Mouse (Mus musculus): Measurements from ENCODE around the gene Kif26b.

The Kif26b gene

DNA sequence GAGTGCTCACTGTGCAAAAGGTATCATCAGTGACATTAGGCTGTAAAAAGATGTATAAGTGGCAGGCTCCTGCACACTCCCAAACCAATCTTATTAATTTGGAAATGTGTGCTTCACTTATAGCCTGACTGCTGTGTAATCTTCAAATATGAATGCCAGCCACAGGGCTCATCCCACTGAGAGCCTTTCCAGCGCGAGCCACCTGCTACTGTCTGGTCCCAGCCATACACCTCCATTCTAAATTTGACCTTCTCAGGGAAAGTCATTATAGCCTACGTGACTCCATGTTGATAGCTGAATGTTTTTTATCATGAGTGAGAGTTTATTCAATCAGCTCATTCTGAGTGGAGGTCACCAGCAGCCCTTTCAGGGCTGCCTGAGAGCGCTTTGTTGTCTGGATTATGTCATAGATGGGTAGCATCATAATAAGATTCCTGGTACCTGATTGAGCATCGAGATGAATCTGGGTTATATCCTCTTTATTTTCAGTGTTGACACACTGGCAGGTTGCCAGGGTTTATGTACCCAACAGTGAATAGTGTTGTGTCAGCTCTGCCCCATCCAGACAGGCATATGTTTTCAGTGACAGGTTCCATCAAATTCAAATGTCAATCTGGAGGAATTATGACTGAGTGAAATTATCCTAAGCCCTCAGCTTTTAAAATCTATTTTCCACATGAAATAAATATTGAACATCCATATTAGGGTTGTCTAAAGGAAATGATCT lies 319.6 kb downstream of the Kif26b start:
- no peak for DNase-seq (ENCODE audit: low spot score)

DNA sequence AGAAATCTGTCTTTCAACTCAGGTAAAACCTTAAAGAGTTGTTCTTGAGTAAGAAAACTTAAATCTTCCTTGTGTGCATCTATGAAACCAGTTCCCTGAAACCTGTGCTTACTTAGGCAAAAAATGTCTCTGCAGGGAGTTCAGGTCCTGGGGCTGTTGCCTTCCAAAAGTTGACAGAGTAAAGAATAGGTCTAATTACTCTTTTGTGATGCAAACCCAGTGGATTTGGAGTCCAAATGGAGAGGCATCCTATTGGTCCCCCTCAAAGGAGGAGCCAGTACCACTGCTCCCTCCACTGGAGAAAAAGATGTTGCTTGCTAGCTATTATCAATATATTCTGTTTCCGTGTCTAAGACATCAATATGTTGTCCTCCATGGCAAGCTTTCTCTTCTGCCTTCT lies 321.6 kb downstream of the Kif26b start:
- DNase-seq (ENCODE audit: low spot score) = no peak

DNA sequence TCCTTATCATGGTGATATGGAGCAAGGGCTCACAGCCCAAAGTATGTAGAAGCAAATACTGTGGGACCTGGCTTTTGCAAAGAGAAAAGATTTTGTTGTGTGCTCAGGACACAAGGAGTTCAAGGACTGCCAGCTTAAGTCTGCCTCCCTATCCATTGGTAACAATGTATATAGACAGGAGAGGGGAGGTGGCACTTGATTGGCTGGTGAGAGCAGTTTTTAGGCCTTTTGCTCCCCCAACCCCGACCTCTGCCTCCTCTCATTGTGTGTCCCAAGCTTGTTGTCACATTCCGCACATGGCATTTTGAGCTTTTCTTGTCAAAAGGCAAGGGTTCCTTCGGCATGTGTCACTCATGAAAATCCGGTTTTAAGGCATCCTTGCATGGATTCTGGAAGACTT lies 326.0 kb downstream of the Kif26b start:
- no peak for DNase-seq (ENCODE audit: low spot score)

DNA sequence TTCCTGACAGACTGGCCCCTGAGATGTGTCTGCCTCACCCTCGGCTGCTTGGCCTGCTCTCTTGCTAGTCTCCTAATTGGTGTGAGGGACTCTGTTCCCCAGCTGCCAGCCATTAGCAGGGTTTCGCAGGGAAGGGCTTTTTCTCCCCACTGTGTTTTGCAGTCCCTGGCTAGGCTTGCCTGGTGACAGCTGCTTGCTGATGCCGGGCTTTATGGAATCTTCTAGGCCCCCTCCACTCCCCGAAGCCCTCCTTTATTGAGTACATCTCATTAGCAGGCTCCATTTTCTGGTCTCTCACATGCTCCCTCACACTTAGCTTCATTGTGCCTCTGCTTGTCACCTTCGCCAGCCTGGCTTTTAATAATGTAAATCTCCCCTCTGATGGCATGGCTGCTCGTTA lies 327.0 kb downstream of the Kif26b start:
- no peak for DNase-seq (ENCODE audit: low spot score)

DNA sequence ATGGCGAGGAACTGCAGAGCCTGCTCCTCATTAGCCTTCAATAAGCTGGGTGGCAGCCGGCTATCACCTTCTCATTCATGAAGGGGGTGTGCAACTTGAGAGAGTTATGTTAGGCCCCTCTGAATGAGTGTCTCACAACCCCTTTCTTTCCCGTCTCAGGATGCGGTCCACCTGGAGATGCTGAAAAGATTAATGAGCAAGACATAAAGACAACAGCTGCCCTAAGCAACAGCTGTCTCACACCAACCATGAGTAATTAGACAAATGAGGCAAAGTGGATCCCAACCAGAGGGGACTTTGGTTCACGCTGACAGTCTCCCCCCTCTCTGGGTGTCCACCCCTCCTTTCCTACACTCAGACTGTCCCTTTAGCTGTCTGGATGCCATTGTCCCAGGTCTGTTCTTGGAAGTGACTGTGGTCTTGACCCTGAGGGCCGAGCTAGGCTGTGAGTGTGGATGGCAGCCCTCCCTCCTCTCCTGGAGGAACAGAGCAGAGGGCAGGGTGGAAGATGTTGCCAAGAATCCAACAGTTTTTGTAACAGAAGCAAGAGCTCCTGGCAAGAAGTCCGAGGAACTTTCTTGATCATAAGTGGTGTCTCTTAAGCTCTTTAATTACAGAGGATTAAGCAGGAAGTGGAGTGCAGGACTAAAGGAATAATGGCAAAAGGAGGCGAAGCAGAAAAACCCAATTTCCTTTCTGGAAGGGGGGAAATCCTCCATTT lies 331.9 kb downstream of the Kif26b start:
- no peak for DNase-seq (ENCODE audit: low spot score)

DNA sequence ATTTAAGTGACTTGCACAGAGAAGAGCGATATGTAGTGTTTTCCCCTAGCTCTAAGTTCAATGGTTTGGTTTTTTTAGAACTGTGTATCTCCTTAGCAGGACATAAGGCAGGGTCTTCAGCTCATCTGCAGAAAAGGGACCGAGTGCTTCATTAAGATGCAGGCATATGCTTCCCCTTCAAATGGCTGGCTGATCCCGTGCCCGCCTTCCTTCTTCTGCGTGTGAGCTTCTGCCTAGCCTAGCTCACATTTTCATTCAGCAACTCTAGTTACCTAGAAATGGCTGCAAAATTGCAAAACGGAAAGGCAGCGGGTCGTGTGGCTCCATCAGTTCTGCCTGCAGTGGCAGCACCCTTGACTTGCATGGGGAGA lies 332.5 kb downstream of the Kif26b start:
- no peak for DNase-seq (ENCODE audit: low spot score)

DNA sequence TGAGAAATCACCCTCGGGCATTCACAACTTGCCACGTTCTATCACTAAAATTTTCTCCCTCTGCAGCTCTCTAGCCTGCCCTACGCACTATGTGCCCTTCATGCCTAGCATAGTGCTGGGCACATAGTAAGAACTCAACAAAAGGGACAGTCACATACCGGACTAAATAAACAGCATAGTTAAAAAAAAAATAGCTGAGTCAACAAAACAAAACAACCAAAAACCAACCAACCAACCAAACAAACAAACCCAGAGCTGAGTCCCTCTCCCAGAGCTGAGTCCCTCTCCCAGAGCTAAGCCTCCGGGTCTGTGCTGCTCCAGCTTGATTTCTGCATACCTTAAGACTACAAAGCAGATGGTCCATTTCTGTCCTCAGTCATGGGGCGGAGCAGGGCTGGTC lies 334.8 kb downstream of the Kif26b start:
- DNase-seq (ENCODE audit: low spot score) = no peak

DNA sequence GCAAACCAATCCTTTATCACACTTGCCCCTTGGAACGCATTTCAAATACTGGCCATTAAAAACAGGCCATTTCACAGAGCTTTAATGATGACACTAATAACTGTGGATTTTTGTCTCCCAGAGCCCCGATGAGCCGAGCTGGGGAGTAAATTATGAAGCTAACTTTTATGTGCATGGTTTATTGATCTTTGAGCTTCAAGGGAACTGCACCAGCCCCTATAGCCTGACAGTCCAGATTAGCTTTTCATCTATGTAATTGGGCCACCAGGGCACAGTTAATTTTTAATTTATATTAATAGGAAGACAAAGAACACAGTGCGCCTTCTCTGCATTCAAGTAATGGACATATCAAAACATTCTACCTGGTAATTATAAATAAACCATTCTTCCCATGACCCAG lies 335.4 kb downstream of the Kif26b start:
- no peak for DNase-seq (ENCODE audit: low spot score)

DNA sequence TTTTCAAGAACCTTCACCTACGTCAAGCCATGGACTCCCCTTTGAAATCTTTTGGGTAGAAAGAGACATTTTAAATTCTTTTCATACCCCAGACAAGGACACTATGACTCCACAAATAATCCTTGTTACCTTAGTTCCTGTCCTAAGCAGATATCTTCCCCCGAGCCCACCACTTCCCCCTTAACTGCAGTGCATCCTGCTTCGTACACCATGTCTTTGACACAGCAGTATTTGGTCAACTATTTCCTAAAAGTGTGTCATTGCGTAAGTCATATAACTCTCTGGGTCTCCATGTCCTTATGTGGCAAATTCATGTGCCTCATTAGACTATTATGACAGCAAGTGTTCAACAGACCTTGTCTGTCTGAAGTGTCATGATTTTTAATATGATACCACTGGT lies 337.8 kb downstream of the Kif26b start:
- no peak for DNase-seq (ENCODE audit: low spot score)

DNA sequence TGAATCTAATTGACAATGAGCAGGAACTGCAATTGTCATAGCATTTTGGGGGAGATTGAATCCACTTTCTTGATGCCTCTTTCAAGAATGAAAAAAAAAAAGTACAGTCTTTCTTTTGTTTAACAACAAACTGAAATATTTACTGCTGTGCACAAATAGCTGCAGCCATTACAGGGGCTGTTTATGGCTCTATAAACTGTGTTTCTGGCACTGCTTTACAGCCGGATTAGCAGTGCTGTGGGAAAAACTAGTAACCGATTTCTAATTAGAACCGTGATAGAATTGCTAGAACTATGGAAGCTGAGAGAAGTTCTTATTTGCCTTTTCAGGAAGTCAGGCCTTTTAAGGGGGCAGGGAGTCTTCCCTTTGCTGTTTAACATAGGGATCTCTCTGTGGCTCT lies 342.1 kb downstream of the Kif26b start:
- no peak for DNase-seq (ENCODE audit: low spot score)

DNA sequence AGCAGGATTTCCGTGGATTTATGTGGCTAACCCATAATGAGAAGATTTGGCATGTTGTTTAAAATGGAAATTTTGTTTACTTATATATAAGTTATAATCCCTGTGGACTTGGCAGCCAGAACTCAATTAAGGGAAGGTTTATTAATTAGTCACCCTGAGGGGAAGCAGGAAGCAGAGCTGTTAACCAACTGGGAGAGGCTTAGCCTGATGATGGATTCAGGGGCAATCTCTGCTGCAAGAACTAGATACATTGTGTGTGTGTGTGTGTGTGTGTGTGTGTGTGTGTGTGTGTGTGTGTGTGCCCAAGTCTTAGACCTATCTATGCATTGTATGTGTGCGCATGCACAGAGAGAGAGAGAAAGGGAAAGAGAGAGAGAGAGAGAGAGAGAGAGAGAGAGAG lies 348.0 kb downstream of the Kif26b start:
- no peak for DNase-seq (ENCODE audit: low spot score)

DNA sequence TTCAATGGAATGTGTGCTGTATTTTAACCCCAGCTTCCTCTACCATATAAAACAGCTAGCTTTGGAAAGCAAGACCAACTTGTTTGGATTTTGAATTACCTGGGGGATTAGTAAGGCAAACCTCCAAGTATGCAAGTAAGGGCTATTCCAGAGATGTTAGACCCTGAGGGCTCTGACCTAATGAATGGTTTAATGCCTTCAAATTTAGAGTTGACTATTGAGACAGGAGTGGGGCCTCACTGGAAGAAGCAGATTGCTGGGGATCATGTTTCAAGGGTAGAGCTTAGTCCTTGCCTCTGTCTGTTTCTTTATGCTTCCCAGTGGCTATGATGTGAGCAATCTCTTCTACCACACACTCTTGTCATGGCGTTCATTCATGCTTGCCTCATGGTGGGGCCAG lies 349.8 kb downstream of the Kif26b start:
- DNase-seq (ENCODE audit: low spot score) = no peak

DNA sequence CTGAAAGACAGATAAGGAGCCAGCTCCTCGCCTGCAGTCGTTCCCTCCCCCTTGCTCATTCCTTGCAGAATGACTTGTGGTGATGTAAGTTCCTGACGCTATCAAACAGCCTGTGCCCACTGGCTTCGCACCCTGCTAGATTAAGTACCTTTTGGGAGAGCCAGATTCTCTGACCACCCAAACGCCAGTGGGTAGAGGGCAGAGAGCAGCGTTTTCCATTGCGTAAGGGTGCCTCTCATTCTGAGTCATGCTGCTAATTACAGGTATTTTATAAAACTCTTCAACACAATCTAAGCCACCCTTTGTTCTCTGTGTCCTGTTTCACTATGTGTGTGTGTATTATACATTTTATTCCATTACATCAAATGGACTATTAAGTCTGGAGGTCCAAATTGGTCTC lies 352.0 kb downstream of the Kif26b start:
- no peak for DNase-seq (ENCODE audit: low spot score)

DNA sequence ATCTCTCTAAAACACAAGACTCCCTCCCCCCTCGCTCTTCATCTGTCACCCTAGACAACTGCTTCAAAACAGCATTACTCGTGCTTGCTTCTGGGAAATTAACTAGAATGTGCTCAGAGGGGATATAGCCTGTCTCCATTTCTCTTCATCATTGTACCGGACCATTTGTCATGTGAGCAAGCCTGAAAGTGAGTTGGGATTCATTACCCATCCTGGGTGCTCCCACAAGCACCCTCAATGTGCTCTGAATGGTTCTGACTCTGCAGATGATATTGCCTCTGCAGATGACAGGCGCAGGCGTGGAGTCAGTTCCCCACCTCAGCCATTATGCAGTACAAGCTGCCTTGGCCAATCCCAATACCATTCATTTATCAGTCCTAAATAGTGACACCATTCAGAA lies 357.7 kb downstream of the Kif26b start:
- no peak for DNase-seq (ENCODE audit: low spot score)

DNA sequence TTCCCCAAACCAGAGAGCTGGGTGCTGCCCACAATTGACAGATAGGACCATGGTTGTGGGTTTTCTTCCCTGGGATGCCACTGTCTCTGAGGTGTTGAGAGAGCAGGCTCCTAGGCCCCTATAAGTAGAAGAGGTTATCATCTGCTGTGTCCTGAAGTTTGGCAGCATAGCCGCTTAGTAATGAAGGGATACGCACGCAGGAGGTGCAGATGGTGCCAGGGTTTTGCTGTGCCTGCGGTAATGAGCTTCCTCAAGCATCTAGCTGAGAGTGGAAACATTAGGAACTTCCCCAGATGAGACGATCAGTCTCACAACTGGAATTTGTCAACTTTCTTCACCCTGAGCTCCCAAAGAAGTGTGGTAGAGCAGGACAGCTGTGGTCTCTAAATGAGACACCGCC lies 363.5 kb downstream of the Kif26b start:
- DNase-seq (ENCODE audit: low spot score) = no peak

DNA sequence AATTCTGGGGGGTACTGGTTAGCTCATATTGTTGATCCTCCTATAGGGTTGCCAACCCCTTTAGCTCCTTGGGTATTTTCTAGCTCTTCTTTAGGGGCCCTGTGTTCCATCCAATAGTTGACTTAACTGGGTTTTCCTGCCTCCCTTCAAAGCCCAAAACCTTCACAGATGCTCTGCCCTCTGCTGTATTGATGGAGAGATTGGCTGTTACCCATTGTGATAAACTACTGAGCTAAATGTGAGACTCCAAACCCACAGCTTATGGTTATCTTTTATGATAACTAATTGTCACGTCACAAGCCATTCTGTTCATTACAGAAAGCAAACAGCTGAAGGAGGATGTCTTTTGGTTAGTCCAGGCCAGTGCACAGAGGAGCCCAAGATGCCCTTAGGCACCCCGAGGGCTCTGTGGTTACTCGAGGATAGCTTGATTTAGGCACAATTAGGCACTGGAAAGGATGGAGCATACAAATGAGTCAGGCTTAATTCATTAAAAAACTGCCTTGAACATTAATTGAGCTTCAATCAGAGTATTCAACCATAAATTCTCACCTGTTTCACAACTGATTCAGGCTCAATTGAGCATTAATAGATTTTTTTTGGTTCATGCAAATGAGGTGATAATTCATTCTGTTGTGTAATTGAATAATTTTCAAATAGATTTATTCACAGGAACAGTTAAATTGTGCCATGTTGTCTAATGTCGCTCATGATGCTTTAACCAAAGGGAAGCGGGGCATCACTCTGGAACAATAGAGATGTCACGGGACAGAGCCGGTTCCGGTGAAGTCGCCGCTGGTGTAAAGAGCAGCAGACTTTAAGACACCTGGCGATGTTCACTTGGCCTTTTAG lies 364.5 kb downstream of the Kif26b start:
- no peak for DNase-seq (ENCODE audit: low spot score)

DNA sequence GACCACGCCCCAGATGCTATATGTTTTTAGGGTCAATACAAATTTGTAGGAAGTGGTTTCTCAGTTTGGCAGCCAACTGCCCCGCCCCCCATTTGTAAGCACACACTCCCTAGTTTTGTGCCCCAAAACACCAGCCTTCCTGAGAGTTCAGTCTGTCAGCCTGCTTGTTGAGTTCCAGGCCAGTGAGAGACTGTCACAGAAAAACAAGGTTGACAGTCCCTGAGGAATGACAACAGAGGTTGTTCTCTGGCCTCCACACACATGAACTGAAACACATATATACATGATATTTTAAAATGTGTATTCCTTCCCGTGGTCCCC lies 365.1 kb downstream of the Kif26b start:
- no peak for DNase-seq (ENCODE audit: low spot score)

DNA sequence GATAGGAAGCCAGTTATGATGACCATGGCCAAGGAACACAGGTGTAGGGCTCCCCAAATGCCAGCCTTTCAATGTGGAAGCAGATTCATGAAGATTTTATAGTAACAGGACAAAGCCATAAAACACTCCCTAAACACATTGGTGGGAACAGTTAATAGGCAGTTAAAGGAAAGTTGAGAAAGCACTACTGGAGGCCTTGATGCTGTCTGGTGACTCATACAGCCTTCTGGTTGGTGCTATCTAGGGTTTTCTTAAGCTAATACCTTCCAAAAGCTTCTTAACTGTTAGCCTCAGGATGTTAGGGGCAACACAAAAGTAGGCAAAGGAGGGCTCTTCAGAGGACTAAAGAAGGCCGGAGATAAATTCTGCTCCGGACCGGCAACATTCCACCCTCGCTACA lies 366.7 kb downstream of the Kif26b start:
- DNase-seq (ENCODE audit: low spot score) = no peak

DNA sequence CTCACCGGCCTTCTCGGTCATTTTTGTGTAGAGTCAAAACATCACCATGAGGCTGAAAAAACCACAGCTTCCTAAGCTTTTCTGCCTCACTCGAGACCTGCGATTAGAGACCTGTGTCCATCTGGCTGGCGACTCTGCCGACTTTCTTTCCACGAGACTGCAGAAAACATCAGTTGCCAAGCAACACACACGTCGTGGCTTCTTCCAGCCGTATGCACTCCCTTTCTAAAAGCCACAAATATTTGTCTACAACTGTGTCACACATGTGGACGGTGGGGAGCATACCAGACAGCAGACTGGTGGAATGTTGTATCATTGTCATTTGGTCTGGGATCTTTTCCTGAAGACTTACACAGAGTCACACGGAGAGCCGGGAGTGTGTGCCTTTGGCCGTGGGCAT lies 382.0 kb downstream of the Kif26b start:
- DNase-seq (ENCODE audit: low spot score) = no peak

DNA sequence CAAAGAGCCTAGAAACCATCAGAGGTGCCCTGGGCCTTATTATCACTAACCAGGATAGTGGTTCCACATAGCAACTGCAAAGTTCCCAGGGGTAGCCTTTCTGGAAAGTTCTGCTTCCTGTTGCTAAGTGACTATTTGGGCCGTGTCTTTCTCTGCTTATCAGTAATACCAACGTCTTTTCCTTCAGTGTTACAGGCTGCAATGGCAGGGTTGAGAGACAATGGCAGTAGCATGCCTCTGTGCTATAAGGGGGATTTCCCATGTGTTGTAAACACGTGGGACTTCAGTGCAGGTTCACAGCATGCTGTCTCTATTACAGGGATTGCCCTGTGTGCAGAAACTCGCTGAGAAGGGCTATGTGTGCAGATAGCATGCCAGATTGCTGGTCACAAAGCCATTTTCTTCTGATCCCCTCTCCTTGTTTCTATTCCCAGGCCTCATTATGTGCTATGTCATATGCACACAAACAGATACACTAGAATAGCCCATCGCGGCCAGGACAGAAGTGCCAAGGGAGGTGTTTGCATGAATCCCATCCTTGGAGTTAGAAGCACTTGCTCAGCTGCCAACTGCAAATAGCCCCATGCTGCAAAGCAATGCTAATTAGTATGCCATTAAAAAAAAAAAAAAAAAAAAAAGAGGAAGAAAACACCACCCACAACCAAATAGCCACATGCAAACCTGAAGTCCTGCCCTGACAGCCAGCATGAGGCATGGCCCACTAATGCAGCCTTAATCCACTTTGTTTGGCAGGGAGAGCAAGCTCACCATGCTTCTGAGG lies 384.2 kb downstream of the Kif26b start:
- DNase-seq (ENCODE audit: low spot score) = no peak

DNA sequence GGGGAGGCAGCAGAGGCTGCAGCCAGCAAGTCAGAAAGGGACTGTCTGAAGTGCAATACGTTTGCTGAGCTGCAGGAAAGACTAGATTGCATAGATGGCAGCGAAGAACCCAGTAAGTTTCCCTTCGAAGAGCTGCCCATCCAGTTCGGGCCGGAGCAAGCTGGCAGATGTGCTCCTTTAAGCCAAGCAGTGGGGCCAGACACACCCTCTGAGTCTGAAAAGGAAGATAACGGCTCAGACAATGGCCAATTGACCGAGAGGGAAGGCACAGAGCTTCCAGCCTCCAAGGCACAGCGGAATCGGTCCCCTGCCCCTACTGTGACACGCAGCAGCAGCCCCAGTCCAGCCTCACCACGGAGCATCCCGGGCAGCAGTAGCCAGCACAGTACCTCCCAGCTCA lies 386.1 kb downstream of the Kif26b start:
- no peak for DNase-seq (ENCODE audit: low spot score)

DNA sequence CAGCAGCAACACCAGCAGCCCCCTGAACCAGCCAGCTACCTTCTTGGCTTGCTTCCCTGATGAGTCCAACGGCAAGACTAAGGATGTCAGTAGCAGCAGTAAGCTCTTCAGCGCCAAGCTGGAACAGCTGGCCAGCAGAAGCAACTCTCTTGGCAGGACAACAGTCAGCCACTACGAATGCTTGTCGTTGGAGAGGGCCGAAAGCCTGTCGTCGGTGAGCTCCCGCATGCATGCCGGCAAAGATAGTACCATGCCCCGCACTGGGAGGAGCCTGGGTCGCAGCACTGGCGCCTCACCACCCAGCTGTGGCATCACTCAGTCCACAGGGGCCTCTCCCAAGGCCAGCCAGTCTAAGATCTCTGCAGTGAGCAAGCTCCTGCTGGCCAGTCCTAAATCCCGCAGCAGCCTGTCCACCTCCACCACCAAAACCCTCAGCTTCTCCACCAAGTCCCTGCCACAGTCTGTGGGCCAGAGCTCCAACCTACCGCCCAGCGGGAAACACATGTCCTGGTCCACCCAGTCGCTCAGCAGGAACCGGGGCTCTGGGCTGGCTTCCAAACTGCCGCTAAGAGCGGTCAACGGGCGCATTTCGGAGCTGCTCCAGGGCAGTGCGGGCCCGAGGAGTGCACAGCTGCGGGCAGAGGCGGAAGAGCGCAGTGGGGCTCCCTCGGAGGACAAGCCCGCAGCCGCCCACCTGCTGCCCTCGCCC lies 388.4 kb downstream of the Kif26b start:
- no peak for DNase-seq (ENCODE audit: low spot score)
